Mouse (Mus musculus): ENCODE measurements around the gene Phactr3. TPM values are rescaled to one million over a fixed set of nuclear protein-coding genes. Genes with fewer than 3 reads are reported as not detected.

The Phactr3 gene
- total and polyA plus RNA-seq, 3 experiments = not detected

DNA sequence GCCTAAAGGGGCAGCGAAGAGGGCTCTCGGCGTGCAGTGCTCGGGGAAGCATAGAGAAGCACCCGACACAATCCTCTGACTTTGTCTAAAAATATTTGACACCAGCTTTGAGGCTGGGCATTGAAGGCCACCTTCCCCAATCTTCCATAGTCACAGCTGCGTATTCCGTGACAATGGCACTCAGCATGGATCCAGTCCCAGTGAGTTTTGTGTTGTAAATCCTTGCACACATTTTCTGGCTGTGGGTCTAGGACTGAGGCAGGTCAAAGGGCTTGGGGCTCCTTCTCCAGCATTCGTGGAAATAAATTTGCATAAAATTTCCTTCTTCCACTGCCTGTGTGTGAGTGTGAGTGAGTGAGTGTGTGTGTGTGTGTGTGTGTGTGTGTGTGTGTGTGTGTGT, 51.2 kb downstream of the Phactr3 start:
- TF ChIP-seq NRF1 (IDR thresholded peaks at IDR 0.05; ENCODE audit: insufficient read depth, low read depth, low read length, poor library complexity, severe bottlenecking) = no peak
- TF ChIP-seq NELFE (IDR thresholded peaks at IDR 0.05; ENCODE audit: low read depth, low read length) = no peak
- no peak for TF ChIP-seq MAFK (IDR thresholded peaks at IDR 0.05; ENCODE audit: borderline replicate concordance, low read depth, low read length)
- TF ChIP-seq E2F4 (IDR thresholded peaks at IDR 0.05; ENCODE audit: borderline replicate concordance, low read depth, low read length) = no peak
- TF ChIP-seq CHD1 (IDR thresholded peaks at IDR 0.05; ENCODE audit: low read depth, low read length) = no peak
- TF ChIP-seq POLR2AphosphoS5 (IDR thresholded peaks at IDR 0.05; ENCODE audit: borderline replicate concordance, low read depth, low read length) = no peak
- TF ChIP-seq ZKSCAN1 (IDR thresholded peaks at IDR 0.05; ENCODE audit: low read depth, low read length) = no peak
- no peak for TF ChIP-seq MXI1 (IDR thresholded peaks at IDR 0.05; ENCODE audit: low read depth, low read length)
- TF ChIP-seq POLR2A (IDR thresholded peaks at IDR 0.05; ENCODE audit: control insufficient read depth in 1 of 2, insufficient read depth in 1 of 2, low read depth in 1 of 2, low read length in 2 of 2, poor library complexity in 1 of 2) = no peak
- no peak for TF ChIP-seq GATA1 (IDR thresholded peaks at IDR 0.05; ENCODE audit: low read depth, low read length)
- Histone ChIP-seq H3K36me3 (ENCODE audit: control insufficient read depth in 1 of 2, insufficient read depth in 2 of 2, low read length in 2 of 2) (no peaks in the 10 kb centered on the region), H3K9ac (ENCODE audit: control insufficient read depth, low read depth, low read length, poor library complexity, severe bottlenecking) (no peak overlapping the region), H3K4me3 (ENCODE audit: control insufficient read depth in 1 of 2, insufficient read depth in 1 of 2, low read depth in 2 of 2, low read length in 2 of 2) (no peak overlapping the region), H3K79me2 (ENCODE audit: control insufficient read depth, insufficient read depth, low read length, poor library complexity) (no peaks in the 10 kb centered on the region), H3K27ac (ENCODE audit: control insufficient read depth, low read depth, low read length) (no peak overlapping the region), H3K9me3 (replicated peaks; ENCODE audit: insufficient read depth, low read length) (no peaks in the 10 kb centered on the region), H3K4me1 (ENCODE audit: control insufficient read depth in 1 of 2, insufficient read depth in 2 of 2, low read length in 2 of 2) (no peaks in the 10 kb centered on the region), H3K27me3 (ENCODE audit: control insufficient read depth in 1 of 2, insufficient read depth in 2 of 2, low read length in 2 of 2) (no peaks in the 10 kb centered on the region)
- DNase-seq (ENCODE audit: low read depth, low spot score) = no peak

DNA sequence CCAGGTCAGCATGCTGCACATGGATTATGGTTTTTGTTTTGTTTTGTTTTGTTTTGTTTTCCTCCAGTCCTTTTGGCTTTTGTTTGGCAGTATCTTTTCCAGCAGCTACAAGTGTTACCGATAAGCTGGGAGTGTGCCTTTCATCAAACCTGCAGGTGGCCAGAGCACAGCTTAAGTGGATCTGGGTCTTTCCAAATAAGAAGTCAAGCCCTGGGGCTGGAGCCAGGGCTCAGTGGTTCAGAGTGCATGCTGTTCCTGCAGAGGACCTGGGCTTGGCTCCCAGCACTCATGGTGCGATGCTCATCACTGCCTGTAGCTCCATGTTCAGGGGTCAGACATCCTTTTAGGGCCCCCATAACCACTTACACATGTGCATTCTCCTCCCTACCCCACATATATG, 55.2 kb downstream of the Phactr3 start:
- Histone ChIP-seq H3K27ac (ENCODE audit: control insufficient read depth, low read depth, low read length) (no peak overlapping the region), H3K27me3 (ENCODE audit: control insufficient read depth in 1 of 2, insufficient read depth in 2 of 2, low read length in 2 of 2) (no peaks in the 10 kb centered on the region), H3K9me3 (replicated peaks; ENCODE audit: insufficient read depth, low read length) (no peaks in the 10 kb centered on the region), H3K4me1 (ENCODE audit: control insufficient read depth in 1 of 2, insufficient read depth in 2 of 2, low read length in 2 of 2) (no peaks in the 10 kb centered on the region), H3K9ac (ENCODE audit: control insufficient read depth, low read depth, low read length, poor library complexity, severe bottlenecking) (no peak overlapping the region), H3K36me3 (ENCODE audit: control insufficient read depth in 1 of 2, insufficient read depth in 2 of 2, low read length in 2 of 2) (no peaks in the 10 kb centered on the region), H3K79me2 (ENCODE audit: control insufficient read depth, insufficient read depth, low read length, poor library complexity) (no peaks in the 10 kb centered on the region), H3K4me3 (ENCODE audit: control insufficient read depth in 1 of 2, insufficient read depth in 1 of 2, low read depth in 2 of 2, low read length in 2 of 2) (no peak overlapping the region)
- no peak for DNase-seq (ENCODE audit: low read depth, low spot score)
- TF ChIP-seq POLR2AphosphoS5 (IDR thresholded peaks at IDR 0.05; ENCODE audit: borderline replicate concordance, low read depth, low read length) = no peak
- no peak for TF ChIP-seq MEF2A (IDR thresholded peaks at IDR 0.05; ENCODE audit: extremely low read depth, insufficient replicate concordance, low read depth, low read length, poor library complexity, severe bottlenecking)
- TF ChIP-seq MAZ (IDR thresholded peaks at IDR 0.05; ENCODE audit: low read depth, low read length) = no peak
- TF ChIP-seq TCF12 (IDR thresholded peaks at IDR 0.05; ENCODE audit: low read depth, low read length) = no peak
- no peak for TF ChIP-seq NRF1 (IDR thresholded peaks at IDR 0.05; ENCODE audit: insufficient read depth, low read depth, low read length, poor library complexity, severe bottlenecking)
- no peak for TF ChIP-seq ZC3H11A (IDR thresholded peaks at IDR 0.05; ENCODE audit: low read depth, low read length)
- TF ChIP-seq ETS1 (IDR thresholded peaks at IDR 0.05; ENCODE audit: low read depth, low read length) = no peak
- no peak for TF ChIP-seq GATA1 (IDR thresholded peaks at IDR 0.05; ENCODE audit: low read depth, low read length)

Measured in MEL (cell line).